Mouse (Mus musculus) c-Kit-negative CD71-positive TER-119-positive erythroid progenitor cells, embryonic 14.5 days (primary cell): ENCODE data around the gene Skida1.
A peak's percentile ranks its signal among the peaks of the same experiment; 100 is the strongest.

Experiments
- DNase-seq: peaks from one replicate; pipeline ENCODE4 v3.0.0-alpha.2; 2013; ENCODE audit warnings: low read depth, low spot score

The Skida1 gene

GRCm38 (mm10) chr2:18055929-18056785 lies 7.3 kb upstream of the Skida1 start:
- peak; percentile 87 for DNase-seq

- no peak for DNase-seq
Observed at GRCm38 (mm10) chr2:18055016-18055928, 6.4 kb upstream of the Skida1 start, which contains the start of gene Mllt10. Gene Mllt10, plus strand, starts transcription at chr2:18055237.

- no peak for DNase-seq
Observed at GRCm38 (mm10) chr2:18053951-18054530, 5.2 kb upstream of the Skida1 start.

DNA sequence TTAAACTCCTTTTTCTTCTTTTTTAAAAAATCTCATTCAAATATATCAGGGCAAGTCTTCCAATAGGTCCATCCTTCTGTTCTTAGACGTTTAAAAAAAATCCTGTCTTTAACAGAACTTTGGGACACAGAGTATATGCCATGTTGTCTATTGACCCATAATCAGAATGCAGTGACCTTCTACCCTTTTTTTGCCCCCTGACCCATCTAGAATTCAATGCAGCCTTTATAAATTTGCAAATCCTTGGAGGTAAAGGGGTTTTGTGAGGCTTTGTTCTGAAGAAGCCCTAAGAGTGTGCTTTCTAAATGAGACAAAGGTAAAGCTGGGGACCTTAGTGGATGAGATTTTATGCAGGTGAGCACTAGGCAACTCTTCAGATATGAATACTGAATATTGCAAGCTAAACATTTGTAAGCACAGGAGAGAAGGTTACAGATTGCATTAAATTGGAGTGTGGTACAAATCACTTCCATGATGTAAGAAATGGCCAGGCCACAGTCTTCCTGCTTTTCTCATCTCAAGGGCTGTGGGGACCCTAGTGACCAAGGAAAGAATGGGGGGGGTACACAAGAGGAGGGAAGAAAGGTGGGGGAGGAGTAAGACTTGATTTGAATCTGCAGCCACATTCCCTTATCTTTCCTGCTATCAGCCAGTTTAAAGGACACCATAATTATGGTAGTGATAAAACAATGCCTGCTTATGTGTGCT lies 4.5 kb upstream of the Skida1 start:
- DNase-seq = no peak

DNA sequence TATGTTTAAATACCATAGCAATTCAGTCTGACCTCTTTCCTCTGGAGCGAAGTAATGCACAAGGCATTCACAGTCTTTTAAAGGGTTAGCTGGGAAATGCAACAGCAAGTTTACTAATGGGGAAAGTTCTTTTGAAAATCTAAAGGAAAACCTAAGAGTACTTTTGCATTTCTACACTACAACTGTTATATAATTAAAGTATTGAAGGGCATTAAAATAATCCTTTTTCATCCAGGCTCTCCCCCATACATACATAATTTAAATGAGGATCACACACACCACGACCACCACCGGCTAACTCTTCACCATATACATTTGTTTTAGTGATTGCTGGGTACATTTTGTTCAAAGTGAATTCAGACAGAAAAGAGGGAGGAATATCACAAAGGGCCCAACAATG lies 3.7 kb upstream of the Skida1 start:
- no peak for DNase-seq

DNA sequence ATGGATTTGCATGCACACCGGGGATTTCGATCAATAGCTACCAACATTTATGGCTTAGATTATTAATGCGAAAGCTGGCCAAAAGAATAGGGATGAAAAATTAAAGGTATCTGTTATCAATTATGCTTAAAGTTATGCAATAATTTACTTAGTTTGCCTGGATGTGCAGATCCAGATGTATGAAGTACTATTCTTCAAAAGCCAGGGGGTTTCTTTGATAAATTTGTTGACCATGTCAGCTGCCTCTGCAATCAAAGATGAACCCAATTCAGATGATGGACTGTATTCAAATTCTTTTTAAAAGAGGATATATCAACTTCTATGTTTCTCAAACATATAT lies 3.0 kb upstream of the Skida1 start:
- no peak for DNase-seq

DNA sequence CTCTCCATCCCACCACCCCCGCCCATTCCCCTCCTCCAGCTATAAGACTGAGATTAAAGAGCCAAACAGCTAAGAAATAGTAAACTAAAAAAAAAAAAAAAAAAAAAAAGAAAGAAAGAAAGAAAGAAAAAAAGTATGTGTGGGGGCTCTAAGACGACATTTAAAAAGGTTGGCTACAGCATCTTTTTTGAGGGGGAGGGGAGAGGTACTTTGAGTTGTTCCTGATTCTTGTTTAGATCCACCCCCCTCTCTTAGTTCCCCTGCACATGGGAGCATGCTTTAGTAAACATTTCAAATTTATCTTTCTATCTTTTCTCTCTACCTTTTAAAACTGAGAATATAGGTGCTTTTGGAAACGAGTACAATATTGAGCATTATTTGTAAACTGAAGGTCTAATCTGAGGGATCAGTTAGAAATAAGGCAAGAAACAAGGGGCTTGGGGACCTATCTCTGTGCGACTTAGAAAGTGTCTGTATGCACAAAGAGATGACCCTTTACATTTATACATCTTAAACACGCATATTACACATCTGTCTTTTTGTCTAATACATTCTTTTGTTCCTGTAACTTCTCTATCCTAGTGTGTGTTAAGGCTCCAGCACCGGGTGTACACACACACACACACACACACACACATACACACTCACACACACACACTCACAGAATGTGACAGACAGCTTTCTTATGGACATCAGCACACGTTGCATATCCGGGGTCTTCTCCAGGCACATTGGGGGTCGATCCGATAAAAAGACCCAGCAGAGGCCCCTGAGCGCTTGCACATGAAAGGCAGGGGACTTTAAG lies 2.4 kb upstream of the Skida1 start:
- DNase-seq = no peak

- DNase-seq = no peak
Observed at GRCm38 (mm10) chr2:18050541-18050985, 1.7 kb upstream of the Skida1 start.

GRCm38 (mm10) chr2:18050018-18050417 lies 1.2 kb upstream of the Skida1 start:
- DNase-seq = no peak

DNA sequence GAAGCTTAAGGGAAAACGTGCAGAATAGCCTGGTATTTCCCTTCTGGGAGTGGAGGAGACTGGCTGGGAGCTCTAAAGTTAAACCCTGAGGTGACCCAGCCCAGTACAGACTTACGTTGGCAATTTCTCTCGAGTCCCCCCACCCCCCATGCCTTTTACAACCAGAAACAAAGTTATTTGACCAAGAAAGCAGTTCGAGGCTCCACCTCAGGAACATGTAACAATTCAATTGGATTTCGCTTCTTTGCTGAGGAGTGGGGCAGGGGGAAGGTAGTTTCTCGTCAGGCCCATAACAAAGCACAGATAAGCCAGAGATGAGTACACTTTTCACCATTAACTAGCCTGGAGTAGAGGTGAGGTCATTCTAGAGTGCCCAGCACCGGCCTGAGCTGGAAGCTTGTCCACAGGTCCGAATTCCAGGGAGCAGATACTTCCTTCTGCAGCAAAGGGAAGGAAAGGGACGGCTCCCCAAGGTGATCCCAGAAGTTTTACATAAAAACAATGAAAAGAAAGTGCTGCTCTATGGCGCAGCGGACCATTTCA lies 499 bp upstream of the Skida1 start:
- no peak for DNase-seq

DNA sequence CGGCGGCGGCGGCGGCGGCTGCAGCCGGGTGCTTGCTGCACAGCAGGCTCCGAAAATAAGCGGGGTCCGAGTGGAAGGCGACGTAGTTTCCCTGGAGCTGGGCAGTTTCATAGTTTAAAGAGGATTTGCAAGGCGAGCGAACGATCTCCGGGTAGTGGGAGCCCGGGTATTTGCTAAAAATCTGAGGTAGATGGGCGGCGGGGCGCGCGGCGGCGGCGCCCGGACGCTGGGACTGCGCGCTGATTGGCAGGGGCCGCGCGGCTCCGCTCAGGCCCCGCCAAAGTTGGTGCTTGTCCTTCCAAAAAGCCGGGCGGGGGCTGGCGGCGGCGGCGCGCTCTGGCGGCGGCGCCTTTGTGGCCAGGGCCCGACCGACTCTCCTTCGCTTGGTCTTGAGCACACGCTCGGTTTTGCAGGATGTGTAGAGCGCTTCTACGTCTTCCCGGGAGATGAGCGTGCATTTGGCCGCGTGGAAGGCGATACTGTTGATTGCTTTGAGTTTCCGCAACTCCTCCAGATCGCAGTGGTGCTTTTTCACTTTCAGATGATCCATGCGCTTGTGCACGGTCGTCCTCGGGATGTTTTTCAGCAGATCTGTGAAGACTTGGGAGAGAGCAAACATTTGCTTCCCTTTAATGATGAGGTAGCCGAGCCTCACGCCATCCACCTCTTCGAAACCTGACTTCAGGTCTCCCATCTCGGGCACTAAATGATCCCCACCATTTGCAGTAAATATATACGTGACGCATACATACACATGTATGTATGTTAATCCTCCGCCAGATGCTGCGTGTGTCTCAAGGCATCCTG lies 1.0 kb downstream of the Skida1 start:
- no peak for DNase-seq

GRCm38 (mm10) chr2:18046758-18047645 lies 1.8 kb downstream of the Skida1 start:
- DNase-seq = no peak

- no peak for DNase-seq
Observed at GRCm38 (mm10) chr2:18046186-18046585, 2.7 kb downstream of the Skida1 start.

GRCm38 (mm10) chr2:18045781-18046181 lies 3.1 kb downstream of the Skida1 start:
- no peak for DNase-seq

GRCm38 (mm10) chr2:18045143-18045780 lies 3.6 kb downstream of the Skida1 start:
- no peak for DNase-seq

GRCm38 (mm10) chr2:18041199-18041885 lies 7.5 kb downstream of the Skida1 start:
- no peak for DNase-seq
